Mouse (Mus musculus): ENCODE data around the gene Il31ra. TPM values are rescaled to one million over a fixed set of nuclear protein-coding genes. Genes with fewer than 3 reads are reported as not detected.

Gene Il31ra
- total and polyA plus RNA-seq, 3 experiments = not detected

- H3K4me3 ChIP-seq = no peak overlapping the region
- intact Hi-C loops (cut with DNase I) = loop anchor here (2.0 to 10.0 kb wide), 2 partner anchors 15 to 729 kb away; no protein-coding TSS in a partner anchor
- H3K36me3 ChIP-seq (ENCODE audit: control insufficient read depth, insufficient read depth, low read length) = no peaks in the 10 kb centered on the region
- no peak for DNase-seq
- H3K79me2 ChIP-seq (replicated peaks; ENCODE audit: control insufficient read depth, insufficient read depth, low read length) = no peaks in the 10 kb centered on the region
- WGBS = 90% methylated on average over 13 of the region's 13 CpGs
- H3K9ac ChIP-seq (ENCODE audit: low read depth, low read length) = no peak overlapping the region
- no peaks in the 10 kb centered on the region; the same call in 1 of the 2 replicates for H3K4me1 ChIP-seq (ENCODE audit: control insufficient read depth, insufficient read depth, low read length)
- H3K27ac ChIP-seq = no peak overlapping the region
- no peaks in the 10 kb centered on the region for H3K27me3 ChIP-seq (ENCODE audit: control insufficient read depth, insufficient read depth, low read length)
- TF ChIP-seq CTCF (IDR thresholded peaks at IDR 0.05) (no peak), EP300 (IDR thresholded peaks at IDR 0.05; ENCODE audit: insufficient read depth, low read depth, low read length) (no peak), POLR2A (IDR thresholded peaks at IDR 0.05; ENCODE audit: insufficient read depth, low read depth, low read length) (no peak)
Observed at GRCm38 (mm10) chr13:112503846-112504245, 90.3 kb downstream of the Il31ra start.

- Histone ChIP-seq H3K27me3 (ENCODE audit: control insufficient read depth, insufficient read depth, low read length) (no peaks in the 10 kb centered on the region), H3K36me3 (ENCODE audit: control insufficient read depth, insufficient read depth, low read length) (no peaks in the 10 kb centered on the region; the same call in 1 of the 2 replicates), H3K4me1 (ENCODE audit: control insufficient read depth, insufficient read depth, low read length) (no peaks in the 10 kb centered on the region), H3K27ac (no peak overlapping the region), H3K4me3 (no peak overlapping the region), H3K79me2 (replicated peaks; ENCODE audit: control insufficient read depth, insufficient read depth, low read length) (no peaks in the 10 kb centered on the region), H3K9ac (ENCODE audit: low read depth, low read length) (no peak overlapping the region)
- intact Hi-C loops (cut with DNase I) = loop anchor here (10.0 kb wide), 1 partner anchor 726 kb away; no protein-coding TSS in a partner anchor
- TF ChIP-seq CTCF (IDR thresholded peaks at IDR 0.05) (no peak), POLR2A (IDR thresholded peaks at IDR 0.05; ENCODE audit: insufficient read depth, low read depth, low read length) (no peak), EP300 (IDR thresholded peaks at IDR 0.05; ENCODE audit: insufficient read depth, low read depth, low read length) (no peak)
- DNase-seq = no peak
- 91% methylated on average over 9 of the region's 9 CpGs for WGBS
Observed at GRCm38 (mm10) chr13:112500466-112500865, 93.7 kb downstream of the Il31ra start.

GRCm38 (mm10) chr13:112500027-112500426 is 94.1 kb downstream of the Il31ra start:
- H3K36me3 ChIP-seq (ENCODE audit: control insufficient read depth, insufficient read depth, low read length) = no peaks in the 10 kb centered on the region; the same call in 1 of the 2 replicates
- H3K4me1 ChIP-seq (ENCODE audit: control insufficient read depth, insufficient read depth, low read length) = no peaks in the 10 kb centered on the region
- DNase-seq = no peak
- intact Hi-C loops (cut with DNase I) = loop anchor here (10.0 kb wide), 1 partner anchor 725 kb away; no protein-coding TSS in a partner anchor
- TF ChIP-seq EP300 (IDR thresholded peaks at IDR 0.05; ENCODE audit: insufficient read depth, low read depth, low read length) = no peak
- 86% methylated on average over 4 of the region's 4 CpGs for WGBS
- H3K27me3 ChIP-seq (ENCODE audit: control insufficient read depth, insufficient read depth, low read length) = no peaks in the 10 kb centered on the region
- no peak overlapping the region for H3K27ac ChIP-seq
- H3K4me3 ChIP-seq = no peak overlapping the region
- H3K79me2 ChIP-seq (replicated peaks; ENCODE audit: control insufficient read depth, insufficient read depth, low read length) = no peaks in the 10 kb centered on the region
- H3K9ac ChIP-seq (ENCODE audit: low read depth, low read length) = no peak overlapping the region

GRCm38 (mm10) chr13:112494590-112494989 is 99.6 kb downstream of the Il31ra start:
- Histone ChIP-seq H3K27ac (no peak overlapping the region), H3K4me3 (no peak overlapping the region), H3K36me3 (ENCODE audit: control insufficient read depth, insufficient read depth, low read length) (no peaks in the 10 kb centered on the region; the same call in 1 of the 2 replicates), H3K4me1 (ENCODE audit: control insufficient read depth, insufficient read depth, low read length) (no peaks in the 10 kb centered on the region), H3K9ac (ENCODE audit: low read depth, low read length) (no peak overlapping the region), H3K79me2 (replicated peaks; ENCODE audit: control insufficient read depth, insufficient read depth, low read length) (no peaks in the 10 kb centered on the region), H3K27me3 (ENCODE audit: control insufficient read depth, insufficient read depth, low read length) (no peaks in the 10 kb centered on the region)
- intact Hi-C loops (cut with DNase I) = no loop called here
- DNase-seq = no peak
- 92% methylated on average over 12 of the region's 12 CpGs for WGBS
- TF ChIP-seq CTCF (IDR thresholded peaks at IDR 0.05) (no peak), EP300 (IDR thresholded peaks at IDR 0.05; ENCODE audit: insufficient read depth, low read depth, low read length) (no peak), POLR2A (IDR thresholded peaks at IDR 0.05; ENCODE audit: insufficient read depth, low read depth, low read length) (no peak)

DNA sequence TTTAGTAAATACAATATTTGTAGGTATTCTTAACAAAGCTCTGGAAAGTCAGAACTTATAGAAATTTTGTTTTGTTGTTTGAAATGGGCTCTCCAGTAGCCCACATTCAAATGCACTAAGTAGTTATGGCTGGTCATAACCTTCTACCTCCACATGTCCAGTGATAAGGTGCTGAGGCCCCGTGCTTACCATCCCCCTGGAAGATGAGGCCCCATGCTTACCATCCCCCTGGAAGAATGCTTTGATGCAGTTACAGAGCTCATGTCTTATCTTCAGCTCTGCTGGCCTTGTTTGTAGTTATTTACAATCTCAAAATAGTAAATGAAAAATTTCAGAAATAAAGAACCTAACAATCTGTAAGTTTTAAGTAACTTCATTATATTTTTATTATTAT is 101.9 kb downstream of the Il31ra start:
- no peak overlapping the region for H3K27ac ChIP-seq
- 59% methylated on average over 1 of the region's 1 CpGs for WGBS

DNA sequence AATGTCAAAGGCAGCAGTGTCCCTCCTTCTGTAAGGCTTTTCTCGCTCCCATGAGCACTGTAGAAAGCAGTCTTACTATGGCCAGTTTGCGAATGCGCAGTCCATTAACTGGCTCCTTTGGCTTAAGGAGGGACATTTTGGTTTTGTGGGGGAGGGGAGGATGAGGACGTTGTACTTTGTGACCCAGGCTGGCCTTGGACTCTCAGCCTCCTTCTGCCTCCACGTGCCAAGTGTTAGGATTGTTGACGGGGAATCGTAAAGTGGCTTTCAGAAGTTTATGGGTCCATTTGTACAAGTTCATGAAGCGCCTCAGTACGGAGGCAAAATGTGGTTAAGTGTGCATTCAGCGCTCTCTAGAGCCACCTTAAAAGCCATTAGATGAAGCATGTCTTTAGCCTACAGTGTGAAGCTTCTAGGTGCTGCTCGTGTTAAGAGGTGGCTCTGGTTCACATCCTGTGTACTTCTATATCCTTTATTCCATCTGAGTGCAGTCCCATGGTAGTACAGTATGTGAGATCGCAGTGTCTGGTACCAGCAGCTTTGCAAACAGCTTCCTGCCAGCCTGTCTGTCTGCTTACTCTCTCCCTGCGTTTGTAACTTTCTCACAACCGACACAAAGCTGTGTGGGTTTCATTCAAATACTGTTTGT is 102.4 kb downstream of the Il31ra start:
- 83% methylated on average over 14 of the region's 14 CpGs for WGBS
- no peaks in the 10 kb centered on the region for H3K4me1 ChIP-seq (ENCODE audit: control insufficient read depth, insufficient read depth, low read length)
- H3K27ac ChIP-seq = no peak overlapping the region
- no peak overlapping the region for H3K9ac ChIP-seq (ENCODE audit: low read depth, low read length)
- DNase-seq = no peak
- no peak overlapping the region for H3K4me3 ChIP-seq
- H3K79me2 ChIP-seq (replicated peaks; ENCODE audit: control insufficient read depth, insufficient read depth, low read length) = no peaks in the 10 kb centered on the region
- intact Hi-C loops (cut with DNase I) = no loop called here
- peaks cover 4% of the 10 kb centered on the region for H3K36me3 ChIP-seq (ENCODE audit: control insufficient read depth, insufficient read depth, low read length)
- no peaks in the 10 kb centered on the region for H3K27me3 ChIP-seq (ENCODE audit: control insufficient read depth, insufficient read depth, low read length)
- TF ChIP-seq CTCF (IDR thresholded peaks at IDR 0.05) = no peak
- TF ChIP-seq EP300 (IDR thresholded peaks at IDR 0.05; ENCODE audit: insufficient read depth, low read depth, low read length) = no peak
- TF ChIP-seq POLR2A (IDR thresholded peaks at IDR 0.05; ENCODE audit: insufficient read depth, low read depth, low read length) = no peak

More for the DNA sequence above, 101.9 kb downstream of the Il31ra start:
- H3K9ac ChIP-seq (ENCODE audit: low read depth, low read length) = no peak overlapping the region
- H3K4me3 ChIP-seq = no peak overlapping the region
- TF ChIP-seq CTCF (IDR thresholded peaks at IDR 0.05) = no peak
- TF ChIP-seq POLR2A (IDR thresholded peaks at IDR 0.05; ENCODE audit: insufficient read depth, low read depth, low read length) = no peak
- TF ChIP-seq EP300 (IDR thresholded peaks at IDR 0.05; ENCODE audit: insufficient read depth, low read depth, low read length) = no peak
- intact Hi-C loops (cut with DNase I) = no loop called here
- no peaks in the 10 kb centered on the region for H3K4me1 ChIP-seq (ENCODE audit: control insufficient read depth, insufficient read depth, low read length)
- H3K36me3 ChIP-seq (ENCODE audit: control insufficient read depth, insufficient read depth, low read length) = peaks cover 4% of the 10 kb centered on the region
- H3K27me3 ChIP-seq (ENCODE audit: control insufficient read depth, insufficient read depth, low read length) = no peaks in the 10 kb centered on the region
- no peaks in the 10 kb centered on the region for H3K79me2 ChIP-seq (replicated peaks; ENCODE audit: control insufficient read depth, insufficient read depth, low read length)
- no peak for DNase-seq
